ENCODE assay signal across 8 mouse cellular contexts in the genomic region with DNA sequence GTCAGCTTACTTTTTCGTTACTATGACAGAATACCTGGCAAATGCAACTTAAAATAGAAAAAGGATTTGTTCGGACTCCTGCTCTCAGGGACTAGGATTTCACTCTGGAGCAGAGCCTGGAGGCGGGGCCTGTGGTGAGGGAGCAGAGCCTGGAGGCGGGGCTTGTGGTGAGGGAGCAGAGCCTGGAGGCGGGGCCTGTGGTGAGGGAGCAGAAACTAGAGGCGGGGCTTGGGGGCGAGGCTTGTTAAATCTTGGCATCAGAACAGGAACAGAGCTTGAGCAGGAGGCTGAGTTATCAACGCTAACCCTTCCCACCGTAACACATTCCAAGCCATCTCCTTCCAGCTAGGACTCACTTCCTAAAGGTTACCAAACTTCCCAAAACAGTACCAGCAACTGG. TPM values are rescaled to one million over a fixed set of nuclear protein-coding genes. Genes with fewer than 3 reads are reported as not detected.
A peak's percentile ranks its signal among the peaks of the same experiment; 100 is the strongest.
DNase-seq lines count a peak whose midpoint lies in the region; ATAC-seq and TF ChIP-seq lines count a peak whose summit lies in the region.

No protein-coding gene starts in this region.

- H3K36me3 ChIP-seq in MEL (ENCODE audit: control insufficient read depth in 1 of 2, insufficient read depth in 2 of 2, low read length in 2 of 2), result peaks cover 0 to 18% of the 10 kb centered on the region in 2 experiments; a peak in 2 of 4 replicates
- H3K36me3 ChIP-seq in embryonic facial prominence, embryonic 14.5 days (ENCODE audit: control insufficient read depth, insufficient read depth, low read length), result peaks cover 97% of the 10 kb centered on the region
- peaks cover 34% of the 10 kb centered on the region for H3K36me3 ChIP-seq in heart, embryonic 11.5 days (ENCODE audit: control insufficient read depth, insufficient read depth, low read length)
- peaks cover 49% of the 10 kb centered on the region for H3K36me3 ChIP-seq in kidney, postnatal 0 days (ENCODE audit: insufficient read depth, low read length)

- 42% methylated on average over 9 of the region's 9 CpGs for WGBS in embryonic facial prominence, embryonic 14.5 days
- WGBS in heart, embryonic 11.5 days (ENCODE audit: insufficient replicate concordance), result 30% methylated on average over 9 of the region's 9 CpGs
- 48% methylated on average over 9 of the region's 9 CpGs for WGBS in kidney, postnatal 0 days

- H3K4me2 ChIP-seq in embryonic facial prominence, embryonic 14.5 days (ENCODE audit: low read depth, low read length), result no peak overlapping the region
- H3K4me2 ChIP-seq in heart, embryonic 11.5 days, result no peak overlapping the region
- H3K4me2 ChIP-seq in kidney, postnatal 0 days (ENCODE audit: low read length), result no peak overlapping the region

- no peak for TF ChIP-seq POLR2A in MEL (IDR thresholded peaks at IDR 0.05; ENCODE audit: control insufficient read depth in 1 of 2, insufficient read depth in 1 of 2, low read depth in 1 of 2, low read length in 2 of 2, poor library complexity in 1 of 2)

- no peaks in the 10 kb centered on the region for H3K79me2 ChIP-seq in MEL (ENCODE audit: control insufficient read depth, insufficient read depth, low read length, poor library complexity)

- no peak overlapping the region for H3K4me3 ChIP-seq in MEL (ENCODE audit: control insufficient read depth in 1 of 2, insufficient read depth in 1 of 2, low read depth in 2 of 2, low read length in 2 of 2)
- no peak overlapping the region for H3K4me3 ChIP-seq in embryonic facial prominence, embryonic 14.5 days (ENCODE audit: low read depth, low read length)
- H3K4me3 ChIP-seq in heart, embryonic 11.5 days (ENCODE audit: low read depth, low read length), result no peak overlapping the region
- no peak overlapping the region for H3K4me3 ChIP-seq in kidney, postnatal 0 days (replicated peaks; ENCODE audit: low read depth, low read length)

- H3K9me3 ChIP-seq in MEL (replicated peaks; ENCODE audit: insufficient read depth, low read length), result no peaks in the 10 kb centered on the region
- no peaks in the 10 kb centered on the region for H3K9me3 ChIP-seq in embryonic facial prominence, embryonic 14.5 days (ENCODE audit: control insufficient read depth, low read length)
- H3K9me3 ChIP-seq in heart, embryonic 11.5 days (replicated peaks; ENCODE audit: control insufficient read depth, low read length), result no peaks in the 10 kb centered on the region
- H3K9me3 ChIP-seq in kidney, postnatal 0 days (replicated peaks; ENCODE audit: low read length), result no peaks in the 10 kb centered on the region

- no peak overlapping the region for H3K9ac ChIP-seq in MEL (ENCODE audit: control insufficient read depth, low read depth, low read length, poor library complexity, severe bottlenecking)
- H3K9ac ChIP-seq in embryonic facial prominence, embryonic 14.5 days (ENCODE audit: low read depth, low read length), result no peak overlapping the region
- H3K9ac ChIP-seq in heart, embryonic 11.5 days (ENCODE audit: low read depth, low read length), result no peak overlapping the region
- H3K9ac ChIP-seq in kidney, postnatal 0 days (ENCODE audit: low read depth, low read length), result no peak overlapping the region

- peak; percentile 42; the same call in 1 of the 2 replicates for ATAC-seq in embryonic facial prominence, embryonic 14.5 days (ENCODE audit: low read depth)
- peak; percentile 72; the same call in 1 of the 2 replicates for ATAC-seq in heart, embryonic 11.5 days (replicated peaks; ENCODE audit: insufficient number of reproducible peaks, low FRiP score, low TSS enrichment)
- ATAC-seq in kidney, postnatal 0 days (replicated peaks; ENCODE audit: low FRiP score, low read depth), result peak; percentile 67

- no peak for TF ChIP-seq EP300 in MEL (IDR thresholded peaks at IDR 0.05; ENCODE audit: low read depth in 1 of 2, low read length in 2 of 2)

- H3K27me3 ChIP-seq in MEL (ENCODE audit: control insufficient read depth in 1 of 2, insufficient read depth in 2 of 2, low read length in 2 of 2), result no peaks in the 10 kb centered on the region
- no peaks in the 10 kb centered on the region for H3K27me3 ChIP-seq in embryonic facial prominence, embryonic 14.5 days (replicated peaks; ENCODE audit: control insufficient read depth, insufficient read depth, low read length)
- H3K27me3 ChIP-seq in heart, embryonic 11.5 days (ENCODE audit: control insufficient read depth, insufficient read depth, low read length), result no peaks in the 10 kb centered on the region
- no peaks in the 10 kb centered on the region for H3K27me3 ChIP-seq in kidney, postnatal 0 days (ENCODE audit: insufficient read depth, low read length)

- H3K4me1 ChIP-seq in MEL (ENCODE audit: control insufficient read depth in 1 of 2, insufficient read depth in 2 of 2, low read length in 2 of 2), result no peaks in the 10 kb centered on the region
- H3K4me1 ChIP-seq in embryonic facial prominence, embryonic 14.5 days (ENCODE audit: control insufficient read depth, insufficient read depth, low read length), result peaks cover 7% of the 10 kb centered on the region
- H3K4me1 ChIP-seq in heart, embryonic 11.5 days (ENCODE audit: control insufficient read depth, insufficient read depth, low read length), result peaks cover 4% of the 10 kb centered on the region
- H3K4me1 ChIP-seq in kidney, postnatal 0 days (replicated peaks; ENCODE audit: insufficient read depth, low read length), result peaks cover 6% of the 10 kb centered on the region

- peak; percentile 80 for DNase-seq in 3134 (ENCODE audit: extremely low read depth, insufficient read length, low spot score)
- peak; percentile 75 for DNase-seq in MEL (ENCODE audit: low read depth, low spot score)
- peak; percentile 88 for DNase-seq in embryonic facial prominence, embryonic 14.5 days (ENCODE audit: low spot score)
- DNase-seq in kidney, postnatal 0 days (ENCODE audit: low spot score), result peak; percentile 84
- peak; percentile 88 for DNase-seq in lung, postnatal 25 days (ENCODE audit: low spot score)
- DNase-seq in thymus, postnatal 4 days, result peak; percentile 63
- no peak for DNase-seq in left cerebral cortex, adult 18-20 months (ENCODE audit: low spot score in 2 of 2)

- no peak for TF ChIP-seq RAD21 in MEL (IDR thresholded peaks at IDR 0.05; ENCODE audit: low read depth, low read length)

- TF ChIP-seq CTCF in MEL (IDR thresholded peaks at IDR 0.05 in 2 of 3, conservative IDR thresholded peaks at IDR 0.05 in 1 of 3; ENCODE audit: control insufficient read depth in 1 of 3, insufficient read depth in 1 of 3, low read depth in 2 of 3, low read length in 3 of 3, poor library complexity in 1 of 3, severe bottlenecking in 1 of 3), result no peak
- no peak for TF ChIP-seq CTCF in kidney, postnatal 0 days (IDR thresholded peaks at IDR 0.05; ENCODE audit: low read depth)

- no peak overlapping the region for H3K27ac ChIP-seq in MEL (ENCODE audit: control insufficient read depth, low read depth, low read length)
- no peak overlapping the region; the same call in 1 of the 2 replicates for H3K27ac ChIP-seq in embryonic facial prominence, embryonic 14.5 days (replicated peaks; ENCODE audit: low read depth, low read length)
- no peak overlapping the region for H3K27ac ChIP-seq in heart, embryonic 11.5 days (ENCODE audit: low read depth, low read length)
- no peak overlapping the region for H3K27ac ChIP-seq in kidney, postnatal 0 days

TF ChIP-seq in MEL, 35 proteins besides CTCF, POLR2A, EP300 and RAD21:
- TF ChIP-seq CHD1 (IDR thresholded peaks at IDR 0.05; ENCODE audit: low read depth, low read length) (no peak), MYC (IDR thresholded peaks at IDR 0.05; ENCODE audit: low read depth, low read length) (no peak), SIN3A (IDR thresholded peaks at IDR 0.05; ENCODE audit: low read length) (no peak), RCOR1 (IDR thresholded peaks at IDR 0.05; ENCODE audit: low read depth, low read length) (peak; percentile 33; the same call in 1 of the 2 replicates), E2F4 (IDR thresholded peaks at IDR 0.05; ENCODE audit: borderline replicate concordance, low read depth, low read length) (no peak), USF1 (IDR thresholded peaks at IDR 0.05; ENCODE audit: low read depth, low read length) (no peak), MEF2A (IDR thresholded peaks at IDR 0.05; ENCODE audit: extremely low read depth, insufficient replicate concordance, low read depth, low read length, poor library complexity, severe bottlenecking) (no peak), MAFK (IDR thresholded peaks at IDR 0.05; ENCODE audit: borderline replicate concordance, low read depth, low read length) (no peak)

RNA-seq across cellular contexts. Expression of gene Prpf18, which starts 58.5 kb away (rescaled TPM):
- 29.2 and 31.2 TPM in 2 replicates for total RNA-seq in MEL (2012; rRNA removed)
- 10 to 100 TPM in 1 of 2 experiments, not detected in 1; 26.3 TPM for polyA plus RNA-seq in MEL (2012; ENCODE audit: insufficient read depth in 1 of 2, insufficient read length in 2 of 2, low read depth in 1 of 2, low replicate concordance in 2 of 2, missing spikeins in 1 of 2)
- 29.3 and 31.9 TPM in 2 replicates for polyA plus RNA-seq in embryonic facial prominence, embryonic 14.5 days (2014; fragmentation: Nextera tagmentation; extraction: Ambion mirVana)
- polyA plus RNA-seq in heart, embryonic 11.5 days (2014; fragmentation: Nextera tagmentation; extraction: Ambion mirVana), result 29.6 and 34.4 TPM in 2 replicates
- polyA plus RNA-seq in kidney, postnatal 0 days (2015; fragmentation: Nextera tagmentation; extraction: Ambion mirVana), result 24.3 and 28.2 TPM in 2 replicates
- total RNA-seq in left cerebral cortex, adult 18-20 months (2021), result 10 to 100 TPM; 52.9 to 60.2 TPM

Comparison
In these comparisons a context has a peak if more than half of its experiments do, and no peak if none do; other contexts are left out.
1. DNase-seq: peak in 3134 (single experiment), MEL (single experiment), embryonic facial prominence, embryonic 14.5 days (single experiment), kidney, postnatal 0 days (single experiment), lung, postnatal 25 days (single experiment) and thymus, postnatal 4 days (single experiment); none in left cerebral cortex, adult 18-20 months (0 of 2).
2. Peak in every context shown above with its lines, with median percentiles within 50 percentile points of each other: ATAC-seq.